Mouse (Mus musculus): ENCODE measurements around the gene Mmp23. TPM values are rescaled to one million over a fixed set of nuclear protein-coding genes. Genes with fewer than 3 reads are reported as not detected.

Mmp23 gene
- total and polyA plus RNA-seq, 2 experiments, result 1.8 to 2.7 TPM

DNA sequence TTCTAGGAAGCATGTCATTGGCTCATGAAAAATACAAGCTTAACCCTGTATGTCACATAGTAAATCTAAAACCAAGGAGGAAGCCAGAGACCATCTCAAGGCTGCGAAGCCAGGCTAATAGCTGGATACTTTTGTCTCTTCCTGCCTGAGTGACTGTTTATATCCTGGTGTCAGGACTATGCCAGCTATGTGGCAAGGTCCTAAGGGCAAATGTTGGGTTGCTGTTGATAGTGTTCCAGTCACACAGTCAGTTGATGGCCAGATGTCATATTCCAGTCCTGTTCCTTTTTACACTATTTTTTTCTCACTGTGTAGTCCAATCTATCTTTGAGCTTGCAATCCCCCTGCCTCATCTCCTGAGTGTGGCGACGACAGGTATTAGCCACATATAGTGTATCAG is 39.9 kb downstream of the Mmp23 start:
- TF ChIP-seq POLR2A (IDR thresholded peaks at IDR 0.05; ENCODE audit: extremely low read depth, insufficient read depth, low read length) (no peak), CTCF (IDR thresholded peaks at IDR 0.05; ENCODE audit: low read depth, low read length) (no peak)
- Histone ChIP-seq H3K79me2 (ENCODE audit: control insufficient read depth, insufficient read depth, low read length) (no peaks in the 10 kb centered on the region; the same call in 1 of the 2 replicates), H3K4me3 (ENCODE audit: insufficient read depth, low read depth, low read length) (no peak overlapping the region), H3K27me3 (ENCODE audit: control insufficient read depth, insufficient read depth, low read length) (no peaks in the 10 kb centered on the region), H3K9ac (ENCODE audit: low read depth, low read length) (no peak overlapping the region), H3K27ac (replicated peaks; ENCODE audit: insufficient read depth, low read depth, low read length) (no peak overlapping the region), H3K4me1 (ENCODE audit: control insufficient read depth, insufficient read depth, low read length) (no peaks in the 10 kb centered on the region), H3K36me3 (ENCODE audit: control insufficient read depth, insufficient read depth, low read length) (peaks cover 71% of the 10 kb centered on the region)
- 82% methylated on average over 3 of the region's 3 CpGs for whole genome bisulfite sequencing
- peak; percentile 80 for DNase-seq (ENCODE audit: extremely low read depth, low read depth, low spot score)

- H3K27ac ChIP-seq (replicated peaks; ENCODE audit: insufficient read depth, low read depth, low read length), result no peak overlapping the region
- H3K9ac ChIP-seq (ENCODE audit: low read depth, low read length), result no peak overlapping the region
- 93% methylated on average over 3 of the region's 3 CpGs for whole genome bisulfite sequencing
- no peak for TF ChIP-seq POLR2A (IDR thresholded peaks at IDR 0.05; ENCODE audit: extremely low read depth, insufficient read depth, low read length)
- no peak for TF ChIP-seq CTCF (IDR thresholded peaks at IDR 0.05; ENCODE audit: low read depth, low read length)
- no peak for DNase-seq (ENCODE audit: extremely low read depth, low read depth, low spot score)
- no peaks in the 10 kb centered on the region; the same call in 1 of the 2 replicates for H3K79me2 ChIP-seq (ENCODE audit: control insufficient read depth, insufficient read depth, low read length)
- no peak overlapping the region for H3K4me3 ChIP-seq (ENCODE audit: insufficient read depth, low read depth, low read length)
- peaks cover 61% of the 10 kb centered on the region for H3K36me3 ChIP-seq (ENCODE audit: control insufficient read depth, insufficient read depth, low read length)
- H3K4me1 ChIP-seq (ENCODE audit: control insufficient read depth, insufficient read depth, low read length), result no peaks in the 10 kb centered on the region
- no peaks in the 10 kb centered on the region for H3K27me3 ChIP-seq (ENCODE audit: control insufficient read depth, insufficient read depth, low read length)
These were observed 41.3 kb downstream of the Mmp23 start for GRCm38 (mm10) chr4:155611860-155612259.

GRCm38 (mm10) chr4:155606825-155607224 is 46.4 kb downstream of the Mmp23 start:
- DNase-seq (ENCODE audit: extremely low read depth, low read depth, low spot score), result no peak
- peaks cover 27% of the 10 kb centered on the region for H3K36me3 ChIP-seq (ENCODE audit: control insufficient read depth, insufficient read depth, low read length)
- 0 out of 2 replicates have a peak overlapping the region, but pooled peaks have one; percentile 18 for H3K27ac ChIP-seq (replicated peaks; ENCODE audit: insufficient read depth, low read depth, low read length)
- WGBS, result 50% methylated on average over 2 of the region's 2 CpGs
- peaks cover 17% of the 10 kb centered on the region for H3K4me1 ChIP-seq (ENCODE audit: control insufficient read depth, insufficient read depth, low read length)
- no peaks in the 10 kb centered on the region for H3K27me3 ChIP-seq (ENCODE audit: control insufficient read depth, insufficient read depth, low read length)
- H3K4me3 ChIP-seq (ENCODE audit: insufficient read depth, low read depth, low read length), result no peak overlapping the region
- H3K79me2 ChIP-seq (ENCODE audit: control insufficient read depth, insufficient read depth, low read length), result peaks cover 7% of the 10 kb centered on the region; the same call in 1 of the 2 replicates
- no peak for TF ChIP-seq POLR2A (IDR thresholded peaks at IDR 0.05; ENCODE audit: extremely low read depth, insufficient read depth, low read length)
- no peak for TF ChIP-seq CTCF (IDR thresholded peaks at IDR 0.05; ENCODE audit: low read depth, low read length)
- H3K9ac ChIP-seq (ENCODE audit: low read depth, low read length), result no peak overlapping the region

DNA sequence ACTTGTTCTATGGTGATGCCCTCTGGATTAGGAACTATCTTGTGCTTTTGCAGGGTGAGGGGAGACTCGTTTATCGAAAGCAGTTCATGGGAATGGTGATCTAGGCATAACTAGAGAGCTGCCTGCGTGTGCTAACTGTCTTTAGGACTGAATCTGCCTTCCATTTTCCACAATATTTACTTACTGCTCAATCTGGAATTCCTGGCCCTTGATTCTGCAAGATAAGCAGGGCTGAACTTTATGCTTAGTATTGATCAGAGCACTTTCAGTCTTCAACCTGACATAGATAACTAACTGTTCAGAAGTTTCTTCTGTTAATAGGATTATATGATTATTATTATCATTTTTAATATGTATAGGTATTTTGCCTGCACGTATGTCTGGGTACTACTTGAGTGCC is 48.1 kb downstream of the Mmp23 start:
- DNase-seq (ENCODE audit: extremely low read depth, low read depth, low spot score), result peak; percentile 90
- H3K36me3 ChIP-seq (ENCODE audit: control insufficient read depth, insufficient read depth, low read length), result peaks cover 15% of the 10 kb centered on the region
- 0 out of 2 replicates have a peak overlapping the region, but pooled peaks have one; percentile 8 for H3K4me3 ChIP-seq (ENCODE audit: insufficient read depth, low read depth, low read length)
- TF ChIP-seq CTCF (IDR thresholded peaks at IDR 0.05; ENCODE audit: low read depth, low read length), result no peak
- H3K27ac ChIP-seq (replicated peaks; ENCODE audit: insufficient read depth, low read depth, low read length), result peak overlapping the region; percentile 87
- H3K79me2 ChIP-seq (ENCODE audit: control insufficient read depth, insufficient read depth, low read length), result peaks cover 8% of the 10 kb centered on the region; the same call in 1 of the 2 replicates
- WGBS, result 27% methylated on average over 4 of the region's 4 CpGs
- peak overlapping the region; percentile 20 for H3K9ac ChIP-seq (ENCODE audit: low read depth, low read length)
- H3K4me1 ChIP-seq (ENCODE audit: control insufficient read depth, insufficient read depth, low read length), result peaks cover 17% of the 10 kb centered on the region
- no peaks in the 10 kb centered on the region for H3K27me3 ChIP-seq (ENCODE audit: control insufficient read depth, insufficient read depth, low read length)

DNA sequence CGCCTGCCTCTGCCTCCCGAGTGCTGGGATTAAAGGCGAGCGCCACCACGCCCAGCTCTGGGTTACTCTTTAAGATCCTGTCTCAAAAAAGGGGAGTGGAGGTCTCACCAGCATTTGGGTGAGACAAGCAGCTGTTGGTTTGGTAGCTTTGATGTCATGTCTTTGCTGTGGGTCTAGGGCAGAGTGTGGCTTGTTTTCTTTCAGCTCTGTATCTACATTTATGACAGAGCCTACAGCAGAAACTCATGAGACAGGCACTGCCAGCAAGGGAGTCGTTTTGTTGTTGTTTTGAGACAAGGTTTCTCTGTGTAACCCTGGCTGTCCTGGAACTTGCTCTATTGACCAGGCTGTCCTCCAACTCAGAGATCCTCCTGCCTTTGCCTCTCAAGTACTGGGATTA is 49.4 kb downstream of the Mmp23 start:
- WGBS, result 75% methylated on average over 6 of the region's 6 CpGs
- Histone ChIP-seq H3K27me3 (ENCODE audit: control insufficient read depth, insufficient read depth, low read length) (no peaks in the 10 kb centered on the region), H3K36me3 (ENCODE audit: control insufficient read depth, insufficient read depth, low read length) (peaks cover 9% of the 10 kb centered on the region), H3K27ac (replicated peaks; ENCODE audit: insufficient read depth, low read depth, low read length) (peak overlapping the region; percentile 87), H3K79me2 (ENCODE audit: control insufficient read depth, insufficient read depth, low read length) (peaks cover 8% of the 10 kb centered on the region; the same call in 1 of the 2 replicates), H3K4me1 (ENCODE audit: control insufficient read depth, insufficient read depth, low read length) (peaks cover 17% of the 10 kb centered on the region), H3K4me3 (ENCODE audit: insufficient read depth, low read depth, low read length) (no peak overlapping the region), H3K9ac (ENCODE audit: low read depth, low read length) (peak overlapping the region; percentile 61)
- no peak for TF ChIP-seq POLR2A (IDR thresholded peaks at IDR 0.05; ENCODE audit: extremely low read depth, insufficient read depth, low read length)
- no peak for TF ChIP-seq CTCF (IDR thresholded peaks at IDR 0.05; ENCODE audit: low read depth, low read length)
- DNase-seq (ENCODE audit: extremely low read depth, low read depth, low spot score), result peak; percentile 74

DNA sequence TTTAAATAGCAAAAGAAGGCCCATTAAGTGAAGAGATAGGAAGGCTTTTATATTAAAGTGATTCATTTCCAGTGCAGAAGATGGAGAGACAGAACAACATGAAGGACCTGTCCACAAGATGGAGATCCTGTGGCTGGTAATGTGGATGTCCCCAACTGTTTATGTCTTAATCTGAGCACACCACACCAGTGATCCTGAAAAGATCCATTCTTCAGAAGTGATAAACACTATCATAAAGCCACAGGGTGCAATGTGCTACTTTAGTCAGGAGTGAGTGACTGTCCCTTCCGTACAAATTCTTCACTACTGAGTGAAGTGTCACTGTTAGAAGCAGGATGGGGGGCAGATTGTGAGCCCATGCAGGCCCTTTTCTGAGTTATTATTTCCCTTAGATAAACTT is 50.4 kb downstream of the Mmp23 start:
- 63% methylated on average over 1 of the region's 1 CpGs for WGBS
- no peak for TF ChIP-seq POLR2A (IDR thresholded peaks at IDR 0.05; ENCODE audit: extremely low read depth, insufficient read depth, low read length)
- TF ChIP-seq CTCF (IDR thresholded peaks at IDR 0.05; ENCODE audit: low read depth, low read length), result no peak
- Histone ChIP-seq H3K27ac (replicated peaks; ENCODE audit: insufficient read depth, low read depth, low read length) (no peak overlapping the region), H3K27me3 (ENCODE audit: control insufficient read depth, insufficient read depth, low read length) (no peaks in the 10 kb centered on the region), H3K36me3 (ENCODE audit: control insufficient read depth, insufficient read depth, low read length) (peaks cover 8% of the 10 kb centered on the region), H3K4me1 (ENCODE audit: control insufficient read depth, insufficient read depth, low read length) (peaks cover 17% of the 10 kb centered on the region), H3K4me3 (ENCODE audit: insufficient read depth, low read depth, low read length) (peak overlapping the region; percentile 50), H3K79me2 (ENCODE audit: control insufficient read depth, insufficient read depth, low read length) (peaks cover 8% of the 10 kb centered on the region; the same call in 1 of the 2 replicates), H3K9ac (ENCODE audit: low read depth, low read length) (0 out of 2 replicates have a peak overlapping the region, but pooled peaks have one; percentile 31)
- no peak for DNase-seq (ENCODE audit: extremely low read depth, low read depth, low spot score)

Measured in liver, adult 2 months (tissue).